Mouse (Mus musculus) G1E (cell line): ENCODE measurements around the gene Sf3b2.

ENCODE experiments used
- CTCF ChIP-seq: IDR thresholded peaks from 2 replicates; pipeline ENCODE4 v1.5.1; 2012; ENCODE audit warnings: low read depth, low read length, inconsistent platforms, mixed read lengths
- GATA1 ChIP-seq: IDR thresholded peaks from 2 replicates; pipeline ENCODE4 v1.6.1; 2012; ENCODE audit warnings: borderline replicate concordance, low read length, inconsistent platforms, mixed read lengths
- GATA2 ChIP-seq: IDR thresholded peaks from 2 replicates; pipeline ENCODE4 v1.6.1; 2012; ENCODE audit warnings: low read depth, low read length, inconsistent platforms, borderline replicate concordance
- POLR2AphosphoS5 ChIP-seq: IDR thresholded peaks from 2 replicates; pipeline ENCODE4 v1.6.1; 2012; ENCODE audit warnings: low read depth, low read length, inconsistent platforms; ENCODE audit not compliant: insufficient replicate concordance
- TAL1 ChIP-seq: conservative IDR thresholded peaks from 2 replicates; pipeline ENCODE4 v1.6.1; 2012; ENCODE audit warnings: low read depth, low read length, inconsistent platforms, mixed read lengths

DNA sequence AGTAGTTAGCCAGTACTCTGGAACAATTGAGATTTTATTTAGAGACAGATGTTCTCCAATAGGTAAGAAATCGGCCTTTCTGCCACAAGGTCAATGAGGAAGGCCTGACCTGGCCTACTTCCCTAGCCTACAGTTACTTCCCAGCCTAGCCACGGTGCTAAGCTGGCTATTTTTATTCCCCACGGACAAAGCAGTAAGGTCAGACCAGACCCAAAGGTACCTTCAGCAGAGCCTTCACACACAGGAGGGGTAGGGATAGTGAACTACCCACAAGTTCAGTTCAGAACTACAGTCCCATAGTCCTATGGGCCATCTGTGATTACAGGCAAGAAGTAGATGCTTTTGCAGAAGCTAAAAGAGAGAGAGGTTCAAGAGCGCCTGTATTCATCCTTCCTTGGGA is 21.3 kb downstream of the Sf3b2 start:
- TF ChIP-seq CTCF (no peak), GATA1 (no peak), GATA2 (no peak), TAL1 (no peak), POLR2AphosphoS5 (no peak)
